ENCODE assay signal across 10 mouse cellular contexts in genomic region chr6:100421706-100422578, GRCm38 (mm10).
A peak's percentile ranks its signal among the peaks of the same experiment; 100 is the strongest.
DNase-seq lines count a peak whose midpoint lies in the region; ATAC-seq lines count a peak whose summit lies in the region.
"Had no signal": no experiment of that assay in that cellular context is flagged by ENCODE, and none has a peak within 500 bp of the region (broad histone marks: within the 10 kb centered on the region; RNA-seq: fewer than 3 reads in every experiment).

No protein-coding gene starts in this region.

- no peak for ATAC-seq in forebrain, embryonic 15.5 days (replicated peaks)
- no peak for ATAC-seq in hindbrain, embryonic 15.5 days (ENCODE audit: low FRiP score, low read depth)
- peak; percentile 79; the same call in 1 of the 2 replicates for ATAC-seq in neural tube, embryonic 11.5 days (ENCODE audit: insufficient read depth, low FRiP score, low TSS enrichment)
- ATAC-seq in granulocyte monocyte progenitor cell, adult 5-6 weeks (replicated peaks; ENCODE audit: poor library complexity, severe bottlenecking): no peak
- ATAC-seq: liver, postnatal 0 days had no signal

- peak; percentile 72 for DNase-seq in forebrain, embryonic 10.5 days (ENCODE audit: extremely low spot score, low spot score)
- peak; percentile 49 for DNase-seq in embryo, embryonic 11.5 days (ENCODE audit: low read depth, low spot score)
- peak; percentile 60 for DNase-seq in neural tube, embryonic 11.5 days (ENCODE audit: low spot score)
- no peak for DNase-seq in adrenal gland, postnatal 36 days
- no peak for DNase-seq in MN1 (ENCODE audit: low spot score)
- DNase-seq: heart, postnatal 10 days; liver, postnatal 0 days had no signal

- no peaks in the 10 kb centered on the region for H3K9me3 ChIP-seq in forebrain, embryonic 10.5 days
- H3K9me3 ChIP-seq in forebrain, embryonic 15.5 days: no peaks in the 10 kb centered on the region
- no peaks in the 10 kb centered on the region for H3K9me3 ChIP-seq in hindbrain, embryonic 15.5 days
- no peaks in the 10 kb centered on the region for H3K9me3 ChIP-seq in neural tube, embryonic 11.5 days (ENCODE audit: control insufficient read depth, low read length)

- H3K4me3 ChIP-seq in forebrain, embryonic 10.5 days: peak overlapping the region; percentile 16; the same call in 1 of the 2 replicates
- H3K4me3 ChIP-seq in forebrain, embryonic 15.5 days: no peak overlapping the region
- no peak overlapping the region for H3K4me3 ChIP-seq in hindbrain, embryonic 15.5 days
- H3K4me3 ChIP-seq in neural tube, embryonic 11.5 days (ENCODE audit: low read depth, low read length): no peak overlapping the region

- H3K4me1 ChIP-seq in forebrain, embryonic 10.5 days: peaks cover 34% of the 10 kb centered on the region
- peaks cover 10% of the 10 kb centered on the region for H3K4me1 ChIP-seq in forebrain, embryonic 15.5 days
- H3K4me1 ChIP-seq in hindbrain, embryonic 15.5 days (replicated peaks): peaks cover 16% of the 10 kb centered on the region
- peaks cover 5% of the 10 kb centered on the region; the same call in 1 of the 2 replicates for H3K4me1 ChIP-seq in neural tube, embryonic 11.5 days (ENCODE audit: control insufficient read depth, insufficient read depth, low read length)

- H3K36me3 ChIP-seq in forebrain, embryonic 10.5 days (replicated peaks): no peaks in the 10 kb centered on the region
- no peaks in the 10 kb centered on the region for H3K36me3 ChIP-seq in forebrain, embryonic 15.5 days
- no peaks in the 10 kb centered on the region for H3K36me3 ChIP-seq in hindbrain, embryonic 15.5 days
- no peaks in the 10 kb centered on the region for H3K36me3 ChIP-seq in neural tube, embryonic 11.5 days (ENCODE audit: control insufficient read depth, insufficient read depth, low read length)

- no peak overlapping the region for H3K9ac ChIP-seq in forebrain, embryonic 15.5 days (replicated peaks)
- H3K9ac ChIP-seq in hindbrain, embryonic 15.5 days: 0 out of 2 replicates have a peak overlapping the region, but pooled peaks have one; percentile 18
- no peak overlapping the region for H3K9ac ChIP-seq in neural tube, embryonic 11.5 days (ENCODE audit: low read length)
- H3K9ac ChIP-seq: liver, postnatal 0 days had no signal

- no peak overlapping the region; the same call in 1 of the 2 replicates for H3K4me2 ChIP-seq in forebrain, embryonic 15.5 days (replicated peaks)
- H3K4me2 ChIP-seq in hindbrain, embryonic 15.5 days: 0 out of 2 replicates have a peak overlapping the region, but pooled peaks have one; percentile 12
- H3K4me2 ChIP-seq in neural tube, embryonic 11.5 days (ENCODE audit: low read depth): no peak overlapping the region

- peaks cover 100% of the 10 kb centered on the region for H3K27me3 ChIP-seq in forebrain, embryonic 10.5 days (ENCODE audit: poor library complexity, severe bottlenecking)
- H3K27me3 ChIP-seq in forebrain, embryonic 15.5 days: no peaks in the 10 kb centered on the region
- H3K27me3 ChIP-seq in hindbrain, embryonic 15.5 days: peaks cover 14% of the 10 kb centered on the region; the same call in 1 of the 2 replicates
- 0 out of 2 replicates have a peak, but pooled peaks cover 2% of the 10 kb centered on the region for H3K27me3 ChIP-seq in neural tube, embryonic 11.5 days (ENCODE audit: control insufficient read depth, insufficient read depth, low read length)

- 2% methylated on average over 24 of the region's 24 CpGs for WGBS in forebrain, embryonic 10.5 days
- 5% methylated on average over 24 of the region's 24 CpGs for WGBS in forebrain, embryonic 15.5 days
- 11% methylated on average over 24 of the region's 24 CpGs for WGBS in hindbrain, embryonic 15.5 days
- 2% methylated on average over 24 of the region's 24 CpGs for WGBS in neural tube, embryonic 11.5 days

- H3K27ac ChIP-seq in forebrain, embryonic 10.5 days: peak overlapping the region; percentile 80
- H3K27ac ChIP-seq in forebrain, embryonic 15.5 days (replicated peaks): no peak overlapping the region
- no peak overlapping the region for H3K27ac ChIP-seq in hindbrain, embryonic 15.5 days (replicated peaks)
- peak overlapping the region; percentile 15; the same call in 1 of the 2 replicates for H3K27ac ChIP-seq in neural tube, embryonic 11.5 days (ENCODE audit: low read depth, low read length)

Comparison
In these comparisons a context has a peak if more than half of its experiments do, and no peak if none do; other contexts are left out.
1. H3K27ac ChIP-seq: peak in forebrain, embryonic 10.5 days (single experiment) and neural tube, embryonic 11.5 days (single experiment); none in forebrain, embryonic 15.5 days (single experiment) and hindbrain, embryonic 15.5 days (single experiment).
2. DNase-seq: peak in forebrain, embryonic 10.5 days (single experiment), embryo, embryonic 11.5 days (single experiment) and neural tube, embryonic 11.5 days (single experiment); none in adrenal gland, postnatal 36 days (0 of 2) and MN1 (single experiment).